Mouse (Mus musculus): ENCODE data around the gene Gjd2.

Gene Gjd2

GRCm38 (mm10) chr2:114011838-114012237 lies 1.6 kb downstream of the Gjd2 start:
- DNase-seq = no peak

GRCm38 (mm10) chr2:114008321-114008720 lies 5.1 kb downstream of the Gjd2 start:
- DNase-seq = no peak

DNA sequence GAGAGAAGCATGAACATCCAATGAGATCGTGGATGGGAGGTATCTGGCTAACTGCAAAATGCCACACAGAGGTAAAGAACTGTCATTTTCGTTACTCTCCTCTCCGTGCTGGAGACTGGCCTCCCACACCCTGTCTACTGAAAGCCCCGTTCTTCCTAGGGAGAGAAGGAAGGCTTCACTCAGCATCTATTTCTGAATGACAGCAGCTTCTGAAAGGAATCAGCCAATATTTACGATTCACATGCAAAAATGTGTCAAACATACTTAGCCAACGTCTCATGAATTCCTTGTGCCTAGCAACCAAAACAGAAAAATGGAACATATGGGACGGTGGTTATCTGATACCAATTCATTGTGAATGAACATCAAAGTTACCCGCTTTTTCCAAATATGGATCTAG lies 15.9 kb downstream of the Gjd2 start:
- no peak for DNase-seq

DNA sequence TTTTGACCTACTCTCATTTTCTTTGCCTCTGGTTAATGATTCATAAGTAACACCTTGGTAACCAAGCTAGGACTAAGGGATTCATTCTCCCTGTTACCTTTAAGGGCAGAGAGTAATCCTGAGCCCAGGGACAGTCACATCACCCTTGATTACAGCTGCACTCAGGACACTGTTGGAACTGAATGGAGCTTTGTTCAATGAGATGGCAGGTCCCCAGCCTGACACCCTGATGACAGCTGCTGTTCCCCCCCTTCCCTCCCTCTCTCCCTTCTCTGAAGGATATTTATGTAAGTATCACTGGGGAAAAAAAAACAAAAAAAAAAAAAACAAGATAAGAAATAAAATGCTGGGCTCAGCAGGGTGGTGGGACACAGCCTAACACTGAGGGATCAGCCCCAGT lies 16.5 kb downstream of the Gjd2 start:
- no peak for DNase-seq

DNA sequence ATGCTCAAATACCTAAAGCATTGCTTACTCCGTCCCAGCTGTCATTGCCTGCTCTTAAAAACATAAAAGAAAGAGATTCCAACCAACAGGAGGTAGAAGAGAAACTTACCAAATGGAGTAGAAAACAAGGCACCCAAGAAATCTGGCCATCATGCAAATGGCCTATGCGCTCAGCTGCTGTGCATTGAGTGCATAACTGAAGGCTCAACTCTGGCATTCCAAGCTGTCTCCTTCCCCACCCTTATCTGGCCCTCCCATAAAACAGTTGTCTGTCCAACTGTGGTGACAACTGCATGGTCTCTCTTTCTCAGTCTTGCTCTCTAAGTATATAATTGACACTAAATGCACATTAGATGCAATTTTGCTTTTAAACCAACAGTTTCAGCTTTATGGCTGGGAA lies 28.5 kb downstream of the Gjd2 start:
- DNase-seq = no peak

DNA sequence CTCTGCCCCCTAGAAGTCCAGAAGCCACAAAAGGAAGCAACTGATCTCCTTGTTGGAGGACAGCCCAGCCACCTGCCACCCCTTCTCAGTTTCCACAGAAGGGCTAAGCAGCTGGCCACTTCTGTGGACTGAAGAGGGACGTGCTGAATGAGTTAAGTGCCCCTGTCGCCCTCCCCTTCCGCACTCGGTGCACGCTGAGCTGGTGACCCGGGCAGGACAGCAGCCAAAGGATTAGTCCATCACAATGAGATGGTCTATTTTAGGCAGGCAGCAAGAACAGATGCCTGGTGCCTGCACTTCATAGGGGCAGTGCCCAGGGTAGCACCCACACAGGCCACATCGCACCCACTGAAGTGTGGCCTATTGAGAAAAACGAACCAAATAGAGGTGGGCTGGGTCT lies 32.8 kb downstream of the Gjd2 start:
- DNase-seq = no peak

GRCm38 (mm10) chr2:113978151-113978771 lies 35.2 kb downstream of the Gjd2 start:
- no peak for DNase-seq

GRCm38 (mm10) chr2:113973950-113974349 lies 39.5 kb downstream of the Gjd2 start:
- DNase-seq = no peak

- DNase-seq = no peak
These were observed 47.0 kb downstream of the Gjd2 start for GRCm38 (mm10) chr2:113966421-113966820.
